In genomic region chr1:171360656-171361055, GRCm38 (mm10) we compare ENCODE assay signal across 8 mouse cellular contexts. TPM values are rescaled to one million over a fixed set of nuclear protein-coding genes. Genes with fewer than 3 reads are reported as not detected.
DNase-seq lines count a peak whose midpoint lies in the region; ATAC-seq and TF ChIP-seq lines count a peak whose summit lies in the region.

Gene Klhdc9 (minus strand): TSS chr1:171360798.

- H3K36me3 ChIP-seq in hindbrain, embryonic 13.5 days, result peaks cover 28% of the 10 kb centered on the region
- H3K36me3 ChIP-seq in lung, postnatal 0 days (ENCODE audit: insufficient read depth, low read length), result peaks cover 7% of the 10 kb centered on the region
- H3K36me3 ChIP-seq in thymus, adult 2 months (ENCODE audit: control insufficient read depth, insufficient read depth, low read length), result peaks cover 8% of the 10 kb centered on the region; the same call in 1 of the 2 replicates

- peak within 1 kb of the TSS; percentile 51 for H3K4me3 ChIP-seq in hindbrain, embryonic 13.5 days
- peak within 1 kb of the TSS; percentile 43 for H3K4me3 ChIP-seq in lung, postnatal 0 days (ENCODE audit: low read depth, low read length)
- H3K4me3 ChIP-seq in thymus, adult 2 months (ENCODE audit: control insufficient read depth, insufficient read depth, low read length), result peak within 1 kb of the TSS; percentile 55

- peaks cover 3% of the 10 kb centered on the region; the same call in 1 of the 2 replicates for H3K9me3 ChIP-seq in hindbrain, embryonic 13.5 days
- H3K9me3 ChIP-seq in lung, postnatal 0 days (ENCODE audit: low read length), result peaks cover 7% of the 10 kb centered on the region

- WGBS in hindbrain, embryonic 13.5 days, result under 1% methylated on average over 21 of the region's 21 CpGs
- whole genome bisulfite sequencing in lung, postnatal 0 days, result 3% methylated on average over 21 of the region's 21 CpGs
- WGBS in thymus, adult 2 months, result 1% methylated on average over 21 of the region's 21 CpGs

- H3K27ac ChIP-seq in hindbrain, embryonic 13.5 days, result peak within 1 kb of the TSS; percentile 90
- peak within 1 kb of the TSS; percentile 55 for H3K27ac ChIP-seq in lung, postnatal 0 days (ENCODE audit: low read length)
- H3K27ac ChIP-seq in thymus, adult 2 months (ENCODE audit: control insufficient read depth, insufficient read depth, low read length), result no peak within 1 kb of the TSS

- TF ChIP-seq EP300 in lung, postnatal 0 days (IDR thresholded peaks at IDR 0.05), result no peak

- peak within 1 kb of the TSS; percentile 78 for H3K9ac ChIP-seq in hindbrain, embryonic 13.5 days
- H3K9ac ChIP-seq in lung, postnatal 0 days (replicated peaks; ENCODE audit: low read depth), result peak within 1 kb of the TSS; percentile 42

- H3K27me3 ChIP-seq in hindbrain, embryonic 13.5 days, result no peaks in the 10 kb centered on the region
- H3K27me3 ChIP-seq in lung, postnatal 0 days (replicated peaks; ENCODE audit: insufficient read depth, low read length), result no peaks in the 10 kb centered on the region
- H3K27me3 ChIP-seq in thymus, adult 2 months (ENCODE audit: control insufficient read depth, insufficient read depth, low read length), result no peaks in the 10 kb centered on the region

- TF ChIP-seq CTCF in lung, postnatal 0 days (IDR thresholded peaks at IDR 0.05), result no peak
- TF ChIP-seq CTCF in thymus, adult 2 months (IDR thresholded peaks at IDR 0.05; ENCODE audit: borderline replicate concordance, control insufficient read depth, extremely low read depth, insufficient read depth, low read length, poor library complexity), result no peak; the same call in 1 of the 2 replicates

- TF ChIP-seq POLR2A in thymus, adult 2 months (IDR thresholded peaks at IDR 0.05; ENCODE audit: control insufficient read depth, extremely low read depth, insufficient read depth, low read length, poor library complexity), result peak; percentile 45

- peak; percentile 97 for DNase-seq in ZHBTc4 (ENCODE audit: low read depth, low spot score)
- DNase-seq in cerebellum, postnatal 36 days, result peak; percentile 81 to 83
- peak; percentile 78 for DNase-seq in frontal cortex, postnatal 25 days (ENCODE audit: low spot score in 2 of 2)
- peak; percentile 90 to 92 for DNase-seq in layer of hippocampus, postnatal 14 days (ENCODE audit: low spot score in 2 of 2)
- DNase-seq in lung, postnatal 0 days (ENCODE audit: low spot score), result peak; percentile 98
- peak; percentile 69 for DNase-seq in ovary, postnatal 10 days (ENCODE audit: low spot score)
- peak; percentile 90 for DNase-seq in thymus, adult 2 months

- peak within 1 kb of the TSS; percentile 89 for H3K4me2 ChIP-seq in hindbrain, embryonic 13.5 days
- H3K4me2 ChIP-seq in lung, postnatal 0 days (replicated peaks; ENCODE audit: low read depth, low read length), result peak within 1 kb of the TSS; percentile 56

- H3K4me1 ChIP-seq in hindbrain, embryonic 13.5 days (replicated peaks), result peaks cover 21% of the 10 kb centered on the region
- H3K4me1 ChIP-seq in lung, postnatal 0 days (ENCODE audit: insufficient read depth, low read depth, low read length), result peaks cover 4% of the 10 kb centered on the region; the same call in 1 of the 2 replicates
- peaks cover 6% of the 10 kb centered on the region for H3K4me1 ChIP-seq in thymus, adult 2 months (replicated peaks; ENCODE audit: control insufficient read depth, insufficient read depth, low read length)

- ATAC-seq in hindbrain, embryonic 13.5 days (ENCODE audit: low FRiP score), result peak; percentile 94
- peak; percentile 96 for ATAC-seq in lung, postnatal 0 days

RNA-seq across cellular contexts. Expression of gene Klhdc9, which starts in this region (rescaled TPM):
- 2.8 and 3.3 TPM in 2 replicates for polyA plus RNA-seq in hindbrain, embryonic 13.5 days (2015; fragmentation: Nextera tagmentation; extraction: Ambion mirVana)
- total RNA-seq in layer of hippocampus, postnatal 14 days (2021), result 1 to 10 TPM; 6.8 to 7.4 TPM
- polyA plus RNA-seq in lung, postnatal 0 days (2015; fragmentation: Nextera tagmentation; extraction: Ambion mirVana), result 4.0 and 4.5 TPM in 2 replicates
- polyA plus RNA-seq in thymus, adult 2 months (2012; rRNA removed), result 0.39 and 0.69 TPM in 2 replicates

Comparison
In these comparisons a context has a peak if more than half of its experiments do, and no peak if none do; other contexts are left out.
1. Peak in DNase-seq and H3K4me3 ChIP-seq in thymus, adult 2 months; RNA of the gene not detected or under 1 TPM.